Mouse (Mus musculus): ENCODE data around the gene Olfr1495.
A peak's percentile ranks its signal among the peaks of the same experiment; 100 is the strongest.
"Not testable (repeated sequence)": the region's sequence is repeated elsewhere in the genome, so short reads cannot be mapped to it uniquely, and the experiment has no call there.

The Olfr1495 gene

GRCm38 (mm10) chr19:13764306-13764705 is at the start of gene Olfr1495:
TSS of gene Olfr1495 (plus strand) at chr19:13764606.
- no peak for DNase-seq (ENCODE audit: low read depth, low spot score)

DNA sequence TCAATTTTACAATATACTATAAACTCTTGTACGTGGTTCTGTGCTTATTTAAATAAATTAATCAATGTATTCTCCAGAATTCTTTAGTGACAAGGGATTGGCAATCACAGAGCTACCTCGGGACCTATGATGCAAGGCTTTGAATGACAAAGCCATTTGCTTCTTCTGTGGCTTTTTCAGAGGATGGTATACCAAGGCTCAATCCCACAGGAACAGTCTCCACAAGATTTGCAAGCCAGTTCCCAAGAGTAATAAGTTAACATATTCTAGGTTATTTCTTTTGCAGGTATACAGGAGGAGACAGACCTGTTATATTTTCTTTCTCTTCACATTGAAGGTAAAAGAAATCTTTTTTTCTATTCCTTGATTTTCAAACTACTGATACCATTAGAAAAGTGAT is 41.4 kb upstream of the Olfr1495 start, which contains the start of gene Olfr1493-ps1:
Gene Olfr1493-ps1, plus strand, starts transcription at position 301 of the 400 bp plus-strand sequence.
- DNase-seq (ENCODE audit: low read depth, low spot score), result no peak

DNA sequence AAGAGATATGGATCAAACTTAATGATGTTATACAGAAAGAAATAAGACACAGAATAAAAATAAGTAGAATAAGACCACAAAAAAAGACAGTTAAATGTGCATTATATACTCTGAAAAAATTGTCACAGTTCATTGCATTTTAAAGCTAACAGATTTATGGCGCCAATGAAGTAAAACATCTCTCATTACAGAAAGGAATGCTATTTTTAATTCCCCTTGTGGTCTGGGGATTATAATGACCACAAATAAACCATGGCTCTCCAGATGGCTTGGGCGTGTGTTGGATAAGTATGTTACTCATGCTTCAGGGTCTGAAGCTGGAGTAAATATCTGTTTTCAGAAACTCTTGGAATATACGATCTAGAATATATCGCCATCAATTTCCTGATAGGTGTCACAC is 25.0 kb upstream of the Olfr1495 start, which contains the start of gene Olfr1494:
Gene Olfr1494, plus strand, starts transcription at position 301 of the 400 bp plus-strand sequence.
- DNase-seq (ENCODE audit: low read depth, low spot score), result no peak

- no peak for DNase-seq (ENCODE audit: low read depth, low spot score)
Measured at GRCm38 (mm10) chr19:13749366-13749765, 15.0 kb upstream of the Olfr1495 start.

GRCm38 (mm10) chr19:13768565-13769276 is 4.3 kb downstream of the Olfr1495 start:
- no peak for DNase-seq (ENCODE audit: low read depth, low spot score)

DNA sequence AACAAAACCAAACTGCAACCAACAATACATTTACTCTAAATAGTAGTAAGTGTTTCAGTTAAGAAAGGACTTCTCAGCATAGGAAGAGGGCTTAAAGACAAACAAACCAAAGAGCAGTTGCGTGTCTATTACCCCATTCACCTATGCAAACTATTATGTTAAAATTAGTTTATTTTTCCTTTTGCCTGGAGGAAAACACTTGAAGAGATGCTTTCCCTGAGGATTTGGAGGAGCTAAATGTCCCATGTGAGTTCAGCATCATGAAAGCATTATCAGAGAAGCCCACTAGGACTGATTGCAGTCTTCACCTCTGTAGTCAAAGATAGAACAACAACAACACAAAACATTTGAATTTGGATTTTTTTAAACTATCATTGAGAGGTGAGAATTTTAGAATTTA is 13.2 kb downstream of the Olfr1495 start, which contains the start of gene Olfr1496:
Gene Olfr1496, plus strand, starts transcription at position 301 of the 400 bp plus-strand sequence.
- DNase-seq (ENCODE audit: low read depth, low spot score), result no peak

DNA sequence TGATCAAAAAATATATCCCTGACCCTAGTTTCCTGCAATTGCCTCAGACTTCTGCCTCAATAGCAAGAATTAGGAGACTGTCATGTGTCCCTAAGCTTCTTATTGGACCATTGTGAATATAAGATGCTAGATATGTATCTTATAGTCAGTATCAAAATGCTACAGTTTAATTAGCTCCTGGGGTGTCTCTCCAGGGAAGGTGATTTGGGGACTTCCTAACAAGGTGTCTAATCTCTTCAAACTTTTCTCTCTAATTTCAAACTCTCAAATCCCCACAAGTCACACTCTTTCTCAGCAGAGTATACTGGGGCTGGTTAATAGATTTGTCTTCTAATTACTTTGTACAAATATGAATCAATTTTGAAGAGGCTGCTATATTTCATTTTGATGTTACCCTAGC is 33.7 kb downstream of the Olfr1495 start, which contains the start of gene Olfr1497:
Gene Olfr1497, minus strand, starts transcription at position 101 of the 400 bp plus-strand sequence.
- DNase-seq (ENCODE audit: low read depth, low spot score), result no peak

- not testable (repeated sequence) for DNase-seq (ENCODE audit: low read depth, low spot score)
Measured at GRCm38 (mm10) chr19:13805486-13805885, 41.1 kb downstream of the Olfr1495 start.

DNA sequence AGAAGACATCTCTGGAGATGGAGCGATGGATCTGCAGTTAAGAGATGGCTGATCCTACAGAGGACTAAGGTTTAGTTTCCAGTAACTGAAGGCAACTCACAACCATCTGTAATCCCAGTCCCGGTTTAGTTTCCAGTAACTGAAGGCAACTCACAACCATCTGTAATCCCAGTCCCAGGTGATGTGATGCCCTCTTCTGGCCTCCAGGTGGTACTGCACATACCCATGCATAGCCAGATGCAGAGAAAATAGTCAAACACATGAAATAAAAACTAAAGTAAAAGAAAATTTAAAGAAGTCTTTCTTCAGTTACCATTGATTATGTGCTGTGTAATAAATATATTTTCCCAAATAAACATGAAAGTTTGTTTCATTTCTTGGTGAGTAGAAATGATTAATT is 48.4 kb downstream of the Olfr1495 start:
- DNase-seq (ENCODE audit: low read depth, low spot score), result peak; percentile 2

- DNase-seq (ENCODE audit: low read depth, low spot score), result peak; percentile 14
Measured at GRCm38 (mm10) chr19:13818827-13819226, 54.4 kb downstream of the Olfr1495 start.

DNA sequence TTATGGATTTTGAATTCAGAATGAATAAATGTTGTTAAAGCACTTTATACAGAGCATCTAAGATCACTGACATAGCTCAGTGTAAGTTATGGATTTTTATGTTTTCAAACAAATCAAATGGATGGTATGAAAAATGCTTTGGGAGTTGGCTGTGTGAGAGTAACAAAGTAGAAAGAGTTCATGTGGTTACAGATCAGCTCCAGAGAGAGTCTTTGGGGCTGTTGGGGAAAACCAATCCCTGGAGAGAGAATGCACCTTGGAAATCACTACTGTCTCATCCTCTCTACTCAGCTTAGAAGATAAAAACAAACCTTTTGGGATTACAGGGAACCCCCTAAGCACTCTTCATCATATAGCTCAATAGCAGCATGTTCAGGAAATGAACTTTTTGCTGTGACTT is 54.9 kb downstream of the Olfr1495 start, which contains the start of gene Olfr1499:
Gene Olfr1499, minus strand, starts transcription at position 101 of the 400 bp plus-strand sequence.
- DNase-seq (ENCODE audit: low read depth, low spot score), result no peak
